Mouse (Mus musculus) small intestine, adult 2 months (tissue): Measurements from ENCODE around the gene Tlcd1. TPM values are rescaled to one million over a fixed set of nuclear protein-coding genes. Genes with fewer than 3 reads are reported as not detected.

Experiments
- H3K27ac ChIP-seq: fragments of 200-500 bp; 2 replicates; pipeline ENCODE4 v1.5.1; 2012; ENCODE audit warnings: low read depth, low read length, control low read depth, inconsistent platforms; ENCODE audit not compliant: insufficient read depth
- H3K27me3 ChIP-seq: fragments of 200-500 bp; 2 replicates; pipeline ENCODE4 v1.6.1; 2012; ENCODE audit warnings: mild to moderate bottlenecking, moderate library complexity, low read length, inconsistent platforms; ENCODE audit not compliant: control insufficient read depth, insufficient read depth
- H3K36me3 ChIP-seq: fragments of 200-500 bp; 2 replicates; pipeline ENCODE4 v1.6.1; 2012; ENCODE audit warnings: mild to moderate bottlenecking, low read length, control low read depth, inconsistent platforms; ENCODE audit not compliant: control insufficient read depth, insufficient read depth
- H3K4me1 ChIP-seq: fragments of 200-500 bp; 2 replicates; pipeline ENCODE4 v1.6.1; 2012; ENCODE audit warnings: low read length, inconsistent platforms, mixed read lengths; ENCODE audit not compliant: control insufficient read depth, insufficient read depth, insufficient read length
- H3K4me3 ChIP-seq: fragments of 200-500 bp; 2 replicates; pipeline ENCODE4 v1.5.1; 2012; ENCODE audit warnings: low read depth, mild to moderate bottlenecking, control low read depth, inconsistent platforms, low read length, moderate library complexity
- CTCF ChIP-seq: fragments of 200-500 bp; IDR thresholded peaks from 2 replicates; pipeline ENCODE4 v1.5.1; 2012; ENCODE audit warnings: low read depth, mild to moderate bottlenecking, control low read depth, inconsistent platforms, low read length, moderate library complexity, mixed read lengths; ENCODE audit not compliant: insufficient replicate concordance, insufficient read length; ENCODE audit errors: extremely low read depth
- POLR2A ChIP-seq: fragments of 200-500 bp; IDR thresholded peaks from 2 replicates; pipeline ENCODE4 v1.6.1; 2012; ENCODE audit warnings: low read depth, mild to moderate bottlenecking, control low read depth, inconsistent platforms, low read length, moderate library complexity
- WGBS: fragments of 180-500 bp; shearing (Covaris S2); methylation state at CpG from one replicate; pipeline ENCODE4 v1.1.7; 2018; 5-methylcytosine and 5-hydroxymethylcytosine counted together
- polyA plus RNA-seq: library from polyadenylated mRNA; depleted of rRNA; stranded (reverse); fragments of >200 nt; gene quantifications from 2 replicates; pipeline ENCODE4 v1.2.3, GENCODE M21; 2012

Gene Tlcd1
- polyA plus RNA-seq, 1 experiment = 15.3 TPM

- WGBS = 62% methylated on average over 15 of the region's 15 CpGs
- H3K4me3 ChIP-seq = no peak overlapping the region
- H3K36me3 ChIP-seq = no peaks in the 10 kb centered on the region
- H3K27ac ChIP-seq = no peak overlapping the region
- peaks cover 34% of the 10 kb centered on the region for H3K4me1 ChIP-seq
- no peak for TF ChIP-seq CTCF
- TF ChIP-seq POLR2A = no peak
- H3K27me3 ChIP-seq = no peaks in the 10 kb centered on the region
Observed at GRCm38 (mm10) chr11:78170306-78170705, 6.2 kb upstream of the Tlcd1 start.

GRCm38 (mm10) chr11:78171328-78171727 is 5.2 kb upstream of the Tlcd1 start:
- no peak overlapping the region for H3K4me3 ChIP-seq

GRCm38 (mm10) chr11:78172034-78172747 is 4.3 kb upstream of the Tlcd1 start:
- WGBS = 72% methylated on average over 16 of the region's 16 CpGs
- H3K36me3 ChIP-seq = no peaks in the 10 kb centered on the region
- no peak overlapping the region for H3K4me3 ChIP-seq
- H3K27ac ChIP-seq = no peak overlapping the region
- H3K4me1 ChIP-seq = peaks cover 28% of the 10 kb centered on the region
- no peaks in the 10 kb centered on the region for H3K27me3 ChIP-seq
- TF ChIP-seq POLR2A (no peak), CTCF (no peak)

More at GRCm38 (mm10) chr11:78171328-78171727, 5.2 kb upstream of the Tlcd1 start:
- Histone ChIP-seq H3K27ac (no peak overlapping the region), H3K4me1 (peaks cover 30% of the 10 kb centered on the region), H3K36me3 (no peaks in the 10 kb centered on the region), H3K27me3 (no peaks in the 10 kb centered on the region)
- TF ChIP-seq CTCF (peak; percentile 31; the same call in 1 of the 2 replicates), POLR2A (no peak)
- 64% methylated on average over 4 of the region's 4 CpGs for WGBS

GRCm38 (mm10) chr11:78172748-78173383 is 3.6 kb upstream of the Tlcd1 start:
- TF ChIP-seq POLR2A (no peak), CTCF (no peak)
- Histone ChIP-seq H3K27ac (no peak overlapping the region), H3K4me3 (no peak overlapping the region), H3K27me3 (no peaks in the 10 kb centered on the region), H3K36me3 (no peaks in the 10 kb centered on the region), H3K4me1 (peaks cover 21% of the 10 kb centered on the region)
- WGBS = 69% methylated on average over 19 of the region's 19 CpGs

GRCm38 (mm10) chr11:78174506-78174905 is 2.0 kb upstream of the Tlcd1 start:
- Histone ChIP-seq H3K27ac (no peak overlapping the region), H3K4me1 (peaks cover 22% of the 10 kb centered on the region)
- TF ChIP-seq CTCF (no peak), POLR2A (no peak)

GRCm38 (mm10) chr11:78175771-78176401 is 625 bp upstream of the Tlcd1 start:
- peak overlapping the region; percentile 89; the same call in 1 of the 2 replicates for H3K27ac ChIP-seq
- peaks cover 13% of the 10 kb centered on the region for H3K36me3 ChIP-seq
- peak overlapping the region; percentile 95 for H3K4me3 ChIP-seq
- WGBS = 2% methylated on average over 10 of the region's 10 CpGs
- peaks cover 16% of the 10 kb centered on the region for H3K4me1 ChIP-seq
- TF ChIP-seq POLR2A = no peak
- no peak for TF ChIP-seq CTCF
- no peaks in the 10 kb centered on the region for H3K27me3 ChIP-seq

More at GRCm38 (mm10) chr11:78174506-78174905, 2.0 kb upstream of the Tlcd1 start:
- 92% methylated on average over 3 of the region's 3 CpGs for WGBS
- Histone ChIP-seq H3K36me3 (peaks cover 2% of the 10 kb centered on the region; the same call in 1 of the 2 replicates), H3K4me3 (no peak overlapping the region), H3K27me3 (no peaks in the 10 kb centered on the region)

GRCm38 (mm10) chr11:78176905-78177331 is 407 bp downstream of the Tlcd1 start:
- no peaks in the 10 kb centered on the region for H3K27me3 ChIP-seq
- peaks cover 14% of the 10 kb centered on the region for H3K4me1 ChIP-seq

More at GRCm38 (mm10) chr11:78176905-78177331, 407 bp downstream of the Tlcd1 start:
- H3K36me3 ChIP-seq = peaks cover 19% of the 10 kb centered on the region
- H3K27ac ChIP-seq = peak overlapping the region; percentile 89
- peak overlapping the region; percentile 95 for H3K4me3 ChIP-seq
- no peak for TF ChIP-seq CTCF
- no peak for TF ChIP-seq POLR2A
- under 1% methylated on average over 23 of the region's 23 CpGs for WGBS
